ENCODE assay signal across 9 mouse cellular contexts in genomic region chr17:44130429-44130828, GRCm38 (mm10). TPM values are rescaled to one million over a fixed set of nuclear protein-coding genes. Genes with fewer than 3 reads are reported as not detected.
DNase-seq lines count a peak whose midpoint lies in the region; ATAC-seq and TF ChIP-seq lines count a peak whose summit lies in the region.
"Had no signal": no experiment of that assay in that cellular context is flagged by ENCODE, and none has a peak within 500 bp of the region (broad histone marks: within the 10 kb centered on the region; RNA-seq: fewer than 3 reads in every experiment).

No protein-coding gene starts in this region.

- DNase-seq in kidney, adult 18-20 months: peak; percentile 76
- peak; percentile 85 for DNase-seq in brain, embryonic 14.5 days (ENCODE audit: low read depth)
- peak; percentile 87 for DNase-seq in induced T-regulatory cell, adult 2 months (ENCODE audit: low read depth)
- DNase-seq in limb, embryonic 11.5 days (ENCODE audit: low spot score): peak; percentile 82
- DNase-seq in testis, postnatal 14 days (ENCODE audit: low spot score): peak; percentile 41

- H3K4me1 ChIP-seq in kidney, embryonic 15.5 days: peaks cover 9% of the 10 kb centered on the region; the same call in 1 of the 2 replicates
- no peaks in the 10 kb centered on the region for H3K4me1 ChIP-seq in limb, embryonic 11.5 days (ENCODE audit: control insufficient read depth, insufficient read depth, low read length)

- 12% methylated on average over 7 of the region's 7 CpGs for WGBS in kidney, embryonic 15.5 days
- 13% methylated on average over 7 of the region's 7 CpGs for WGBS in limb, embryonic 11.5 days

- ATAC-seq in kidney, embryonic 15.5 days (replicated peaks; ENCODE audit: low FRiP score): no peak
- ATAC-seq in erythroblast, adult 5-6 weeks (replicated peaks; ENCODE audit: low FRiP score, poor library complexity, severe bottlenecking): 0 out of 2 replicates have a peak, but pooled peaks have one; percentile 55
- ATAC-seq in limb, embryonic 11.5 days (ENCODE audit: insufficient number of reproducible peaks, low FRiP score, low TSS enrichment, low read depth): no peak
- ATAC-seq in neutrophil, adult 5-6 weeks (ENCODE audit: extremely low read depth, insufficient number of reproducible peaks, low FRiP score, poor library complexity, severe bottlenecking): peak; percentile 48; the same call in 1 of the 2 replicates

- H3K36me3 ChIP-seq in kidney, embryonic 15.5 days: no peaks in the 10 kb centered on the region
- H3K36me3 ChIP-seq in limb, embryonic 11.5 days (ENCODE audit: control insufficient read depth, insufficient read depth, low read length): no peaks in the 10 kb centered on the region

- peak; percentile 80; the same call in 1 of the 2 replicates for TF ChIP-seq CTCF in brain, embryonic 14.5 days (IDR thresholded peaks at IDR 0.05; ENCODE audit: borderline replicate concordance, extremely low read depth, insufficient read depth, insufficient read length)

- no peak for TF ChIP-seq POLR2A in brain, embryonic 14.5 days (IDR thresholded peaks at IDR 0.05; ENCODE audit: borderline replicate concordance, extremely low read depth, insufficient read depth, insufficient read length, poor library complexity, severe bottlenecking)

- H3K9ac ChIP-seq in kidney, embryonic 15.5 days: no peak overlapping the region
- no peak overlapping the region for H3K9ac ChIP-seq in limb, embryonic 11.5 days (ENCODE audit: low read length)

- H3K27ac ChIP-seq in kidney, embryonic 15.5 days: no peak overlapping the region
- H3K27ac ChIP-seq in limb, embryonic 11.5 days (replicated peaks; ENCODE audit: low read depth, low read length): no peak overlapping the region

- no peak overlapping the region for H3K4me2 ChIP-seq in kidney, embryonic 15.5 days
- no peak overlapping the region for H3K4me2 ChIP-seq in limb, embryonic 11.5 days (ENCODE audit: low read depth, severe bottlenecking)

- 0 out of 2 replicates have a peak, but pooled peaks cover 4% of the 10 kb centered on the region for H3K9me3 ChIP-seq in kidney, embryonic 15.5 days (replicated peaks)
- no peaks in the 10 kb centered on the region for H3K9me3 ChIP-seq in limb, embryonic 11.5 days (ENCODE audit: control insufficient read depth, low read length)

- H3K4me3 ChIP-seq in kidney, embryonic 15.5 days (replicated peaks): no peak overlapping the region
- no peak overlapping the region for H3K4me3 ChIP-seq in limb, embryonic 11.5 days (ENCODE audit: low read depth, low read length)
- H3K4me3 ChIP-seq: erythroblast, embryonic 14.5 days had no signal

- H3K27me3 ChIP-seq in kidney, embryonic 15.5 days: 0 out of 2 replicates have a peak, but pooled peaks cover 7% of the 10 kb centered on the region
- no peaks in the 10 kb centered on the region for H3K27me3 ChIP-seq in limb, embryonic 11.5 days (ENCODE audit: control insufficient read depth, insufficient read depth, low read length)

RNA-seq across cellular contexts. Expression of gene Enpp4, which starts 24.8 kb away (rescaled TPM):
- 4.5 and 4.9 TPM in 2 replicates for polyA plus RNA-seq in kidney, embryonic 15.5 days (2015; fragmentation: Nextera tagmentation; extraction: Ambion mirVana)
- 3.3 and 3.7 TPM in 2 replicates for polyA plus RNA-seq in brain, embryonic 14.5 days (2012; rRNA removed)
- total RNA-seq in erythroblast, adult 5-6 weeks (2015; ENCODE audit: low replicate concordance): 2.1 and 4.6 TPM in 2 replicates
- 4.8 and 5.2 TPM in 2 replicates for total RNA-seq in erythroblast, adult 5-6 weeks (2017; ENCODE audit: low replicate concordance)
- 2.5 and 3.7 TPM in 2 replicates for polyA plus RNA-seq in limb, embryonic 11.5 days (2014; fragmentation: Nextera tagmentation; extraction: Ambion mirVana)
- 1.2 and 1.5 TPM in 2 replicates for total RNA-seq in neutrophil, adult 5-6 weeks (2017)

RNA-seq across cellular contexts. Expression of gene Enpp5, which starts 51.8 kb away (rescaled TPM):
- 19.8 and 20.9 TPM in 2 replicates for polyA plus RNA-seq in kidney, embryonic 15.5 days (2015; fragmentation: Nextera tagmentation; extraction: Ambion mirVana)
- polyA plus RNA-seq in brain, embryonic 14.5 days (2012; rRNA removed): 61.1 and 76.1 TPM in 2 replicates
- 3.1 TPM in 1 of 2 replicates, not detected in the other for total RNA-seq in erythroblast, adult 5-6 weeks (2015; ENCODE audit: low replicate concordance)
- 2.7 and 6.6 TPM in 2 replicates for total RNA-seq in erythroblast, adult 5-6 weeks (2017; ENCODE audit: low replicate concordance)
- polyA plus RNA-seq in limb, embryonic 11.5 days (2014; fragmentation: Nextera tagmentation; extraction: Ambion mirVana): 7.1 and 7.2 TPM in 2 replicates
- total RNA-seq in neutrophil, adult 5-6 weeks (2017): 0.86 and 1.6 TPM in 2 replicates

RNA-seq across cellular contexts. Expression of gene Clic5, which starts 58.0 kb away (rescaled TPM):
- polyA plus RNA-seq in kidney, embryonic 15.5 days (2015; fragmentation: Nextera tagmentation; extraction: Ambion mirVana): 7.5 and 7.6 TPM in 2 replicates
- polyA plus RNA-seq in brain, embryonic 14.5 days (2012; rRNA removed): 0.13 and 0.27 TPM in 2 replicates
- total RNA-seq in erythroblast, adult 5-6 weeks (2015; ENCODE audit: low replicate concordance): 0.21 TPM in 1 of 2 replicates, not detected in the other
- total RNA-seq in erythroblast, adult 5-6 weeks (2017; ENCODE audit: low replicate concordance): 0.14 TPM in 1 of 2 replicates, not detected in the other
- polyA plus RNA-seq in limb, embryonic 11.5 days (2014; fragmentation: Nextera tagmentation; extraction: Ambion mirVana): 0.09 and 0.27 TPM in 2 replicates
- 0.74 and 0.93 TPM in 2 replicates for total RNA-seq in neutrophil, adult 5-6 weeks (2017)
- polyA plus RNA-seq: erythroblast, embryonic 14.5 days had no signal

Comparison
In these comparisons a context has a peak if more than half of its experiments do, and no peak if none do; other contexts are left out.
1. ATAC-seq: peak in erythroblast, adult 5-6 weeks (single experiment) and neutrophil, adult 5-6 weeks (single experiment); none in kidney, embryonic 15.5 days (single experiment) and limb, embryonic 11.5 days (single experiment).
2. Peak in every context shown above with its lines, with median percentiles within 50 percentile points of each other: DNase-seq.